Mouse (Mus musculus) kidney, adult 2 months (tissue): Measurements from ENCODE around the gene Cldn14. TPM values are rescaled to one million over a fixed set of nuclear protein-coding genes. Genes with fewer than 3 reads are reported as not detected.

ENCODE experiments used
- DNase-seq: peaks from one replicate; pipeline ENCODE4 v3.0.0; 2021
- H3K27ac ChIP-seq: fragments of 200-500 bp; 2 replicates; pipeline ENCODE4 v1.5.1; 2012; ENCODE audit warnings: low read depth, low read length, control low read depth, inconsistent platforms; ENCODE audit not compliant: insufficient read depth
- H3K27me3 ChIP-seq: fragments of 200-500 bp; replicated peaks from 2 replicates; pipeline ENCODE4 v1.6.1; 2012; ENCODE audit warnings: mild to moderate bottlenecking, moderate library complexity, low read length, inconsistent platforms; ENCODE audit not compliant: control insufficient read depth, insufficient read depth
- H3K36me3 ChIP-seq: fragments of 200-500 bp; 2 replicates; pipeline ENCODE4 v1.6.1; 2012; ENCODE audit warnings: mild to moderate bottlenecking, moderate library complexity, low read length, inconsistent platforms; ENCODE audit not compliant: control insufficient read depth, insufficient read depth
- H3K4me1 ChIP-seq: fragments of 200-500 bp; 2 replicates; pipeline ENCODE4 v1.6.1; 2011; ENCODE audit warnings: low read length; ENCODE audit not compliant: control insufficient read depth, insufficient read depth
- H3K4me3 ChIP-seq: fragments of 200-500 bp; 2 replicates; pipeline ENCODE4 v1.5.1; 2011; ENCODE audit warnings: mild to moderate bottlenecking, low read depth, low read length, control low read depth; ENCODE audit not compliant: insufficient read depth
- CTCF ChIP-seq: fragments of 200-500 bp; conservative IDR thresholded peaks from 2 replicates; pipeline ENCODE4 v1.5.1; 2011; ENCODE audit warnings: low read depth, mild to moderate bottlenecking, control low read depth, low read length, moderate library complexity, mixed read lengths; ENCODE audit not compliant: insufficient read depth, insufficient read length
- POLR2A ChIP-seq: fragments of 200-500 bp; IDR thresholded peaks from one replicate; pipeline ENCODE4 v1.6.1; 2011; ENCODE audit warnings: low read depth, low read length, control low read depth
- WGBS: fragments of 180-500 bp; shearing (Covaris S2); methylation state at CpG from one replicate; pipeline ENCODE4 v1.1.7; 2018; 5-methylcytosine and 5-hydroxymethylcytosine counted together
- polyA plus RNA-seq: library from polyadenylated mRNA; depleted of rRNA; stranded (reverse); fragments of >200 nt; gene quantifications from 2 replicates; pipeline ENCODE4 v1.2.3, GENCODE M21; 2012

Cldn14 gene
- polyA plus RNA-seq, 1 experiment = 0.38 TPM

DNA sequence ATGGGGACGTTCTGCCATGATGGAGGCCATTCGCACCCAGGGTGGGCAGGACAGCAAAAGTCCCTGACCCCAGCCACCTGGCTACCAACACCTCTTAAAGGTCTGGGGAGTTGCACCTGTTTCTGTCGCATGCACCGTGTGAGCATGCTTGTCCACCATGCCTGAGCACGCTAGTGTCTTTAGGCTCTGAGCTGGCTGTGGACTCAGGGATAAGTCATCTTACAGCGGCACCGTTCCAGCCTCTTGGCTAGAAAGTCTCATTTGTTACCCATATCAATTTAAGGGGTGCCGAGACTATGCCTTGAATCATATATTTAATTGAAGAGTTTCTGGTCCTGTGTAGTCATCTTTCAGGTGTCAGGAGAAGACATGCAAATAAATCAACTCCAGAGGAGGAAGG lies 40.7 kb downstream of the Cldn14 start:
- WGBS = 91% methylated on average over 8 of the region's 8 CpGs
- H3K4me1 ChIP-seq = no peaks in the 10 kb centered on the region
- no peaks in the 10 kb centered on the region for H3K27me3 ChIP-seq
- H3K36me3 ChIP-seq = no peaks in the 10 kb centered on the region
- no peak overlapping the region for H3K4me3 ChIP-seq
- H3K27ac ChIP-seq = no peak overlapping the region
- TF ChIP-seq CTCF (no peak), POLR2A (no peak)
- no peak for DNase-seq

DNA sequence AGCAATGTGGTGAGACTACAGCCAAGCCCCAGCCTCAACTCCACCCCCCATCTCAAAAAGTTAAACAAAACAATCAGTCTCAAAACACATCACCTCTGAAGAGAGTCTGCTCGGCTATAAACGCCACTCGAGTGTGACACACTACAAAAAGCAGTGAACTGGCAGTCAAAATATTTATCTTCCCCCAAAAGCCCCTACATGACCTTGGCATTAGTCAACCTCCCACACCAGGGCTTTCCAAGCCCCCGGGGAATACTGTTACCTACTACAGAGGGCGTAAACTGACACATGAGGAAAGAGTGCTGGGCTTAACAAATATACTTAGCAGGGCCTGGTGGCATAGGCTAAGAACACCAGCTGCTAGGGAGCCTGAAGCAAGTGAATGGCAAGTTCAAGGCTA lies 46.4 kb downstream of the Cldn14 start:
- Histone ChIP-seq H3K4me3 (no peak overlapping the region), H3K27me3 (no peaks in the 10 kb centered on the region), H3K36me3 (no peaks in the 10 kb centered on the region), H3K27ac (no peak overlapping the region), H3K4me1 (no peaks in the 10 kb centered on the region)
- no peak for TF ChIP-seq POLR2A
- no peak for TF ChIP-seq CTCF
- 45% methylated on average over 5 of the region's 5 CpGs for WGBS
- peak; percentile 4 for DNase-seq

DNA sequence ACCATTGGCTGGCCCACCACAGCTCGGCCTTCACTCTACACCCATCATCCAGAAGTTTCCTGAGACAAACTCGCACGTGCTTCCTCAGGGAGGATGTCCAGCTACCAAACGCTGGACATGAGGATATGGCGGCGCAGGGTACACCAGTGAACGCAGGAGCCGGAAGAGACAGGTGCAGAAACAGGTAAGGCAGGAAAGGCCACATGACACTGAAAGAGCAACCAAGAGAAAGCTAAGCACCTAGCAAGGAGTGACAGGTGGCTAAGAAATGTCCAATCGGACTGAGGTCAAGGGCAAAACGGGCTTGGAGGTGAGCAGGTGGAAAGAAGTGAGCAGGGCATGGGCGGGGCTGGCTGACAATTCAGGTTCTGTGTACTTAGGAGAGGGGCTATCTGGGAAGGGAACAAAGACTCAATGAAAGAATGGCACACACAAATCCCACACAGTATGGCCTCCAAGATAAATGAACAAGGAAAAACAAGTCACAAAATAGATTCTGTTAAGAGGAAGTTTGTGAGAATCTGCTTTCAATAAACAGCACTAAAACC lies 47.5 kb downstream of the Cldn14 start:
- no peak overlapping the region for H3K27ac ChIP-seq
- no peak overlapping the region for H3K4me3 ChIP-seq
- 86% methylated on average over 11 of the region's 11 CpGs for WGBS
- H3K4me1 ChIP-seq = no peaks in the 10 kb centered on the region
- H3K36me3 ChIP-seq = no peaks in the 10 kb centered on the region
- no peak for TF ChIP-seq CTCF
- no peak for TF ChIP-seq POLR2A
- no peaks in the 10 kb centered on the region for H3K27me3 ChIP-seq
- DNase-seq = no peak

DNA sequence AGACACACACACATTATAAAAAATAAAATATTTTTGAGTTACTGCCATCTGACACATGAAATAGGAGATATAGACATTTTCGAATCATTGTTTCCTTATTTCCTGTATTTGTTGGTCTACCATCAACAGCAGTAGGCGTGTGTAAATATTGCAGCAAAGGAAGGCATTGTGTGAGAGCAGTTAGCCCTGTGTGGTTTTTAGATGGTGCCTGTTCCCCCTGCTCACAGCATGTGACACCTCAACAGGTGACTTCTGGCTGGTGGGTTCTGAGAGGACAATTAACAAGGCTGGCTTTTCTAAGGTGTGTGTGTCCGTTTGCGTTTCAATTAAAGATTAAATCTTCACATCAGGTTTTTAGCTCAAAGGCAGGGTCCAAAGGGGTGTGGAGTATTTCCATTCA lies 48.1 kb downstream of the Cldn14 start:
- no peaks in the 10 kb centered on the region for H3K4me1 ChIP-seq
- 81% methylated on average over 4 of the region's 4 CpGs for WGBS
- TF ChIP-seq CTCF = no peak
- TF ChIP-seq POLR2A = no peak
- H3K36me3 ChIP-seq = no peaks in the 10 kb centered on the region
- H3K4me3 ChIP-seq = no peak overlapping the region
- DNase-seq = no peak
- no peak overlapping the region for H3K27ac ChIP-seq
- no peaks in the 10 kb centered on the region for H3K27me3 ChIP-seq

DNA sequence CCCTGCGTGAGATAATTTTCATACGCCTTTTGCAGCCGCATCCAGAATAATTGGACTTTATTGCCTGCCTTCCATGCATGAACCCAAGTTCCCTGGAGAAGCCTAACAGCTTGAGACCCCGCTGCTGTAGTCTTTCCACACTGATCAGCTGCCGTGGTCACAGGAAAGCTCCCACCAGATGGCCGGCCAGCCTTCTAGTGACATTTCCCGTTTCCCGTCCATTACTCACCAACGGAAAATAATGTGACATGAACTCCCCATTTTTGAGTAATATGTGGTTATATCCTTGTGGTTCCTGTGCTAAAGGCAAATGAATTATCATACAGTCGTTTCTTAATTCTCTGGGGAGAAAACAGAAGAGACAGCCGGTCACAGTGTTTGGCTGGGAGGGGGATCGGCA lies 51.2 kb downstream of the Cldn14 start:
- Histone ChIP-seq H3K27me3 (no peaks in the 10 kb centered on the region), H3K27ac (no peak overlapping the region), H3K4me1 (no peaks in the 10 kb centered on the region), H3K4me3 (no peak overlapping the region), H3K36me3 (no peaks in the 10 kb centered on the region)
- DNase-seq = peak; percentile 7
- no peak for TF ChIP-seq POLR2A
- TF ChIP-seq CTCF = no peak
- WGBS = 37% methylated on average over 12 of the region's 12 CpGs

DNA sequence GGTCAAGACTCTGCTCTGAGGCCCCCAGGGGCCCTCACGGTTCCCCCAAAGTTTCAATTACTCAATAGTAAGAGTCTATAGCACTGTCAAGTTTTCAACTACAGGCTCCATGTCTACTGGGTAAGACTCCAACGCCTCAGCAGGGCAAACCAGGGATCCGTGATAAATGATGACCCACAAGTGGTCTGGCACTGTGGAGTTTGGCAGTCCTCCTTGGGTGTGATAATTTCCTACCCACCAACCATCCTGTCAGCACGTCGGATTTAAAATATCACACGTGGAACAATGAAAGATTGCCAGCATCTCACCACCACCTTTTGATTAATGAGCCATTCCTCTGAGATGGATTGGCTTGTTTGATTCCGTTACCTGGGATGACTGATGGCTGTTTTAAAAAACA lies 51.7 kb downstream of the Cldn14 start:
- Histone ChIP-seq H3K27me3 (no peaks in the 10 kb centered on the region), H3K4me3 (no peak overlapping the region), H3K36me3 (no peaks in the 10 kb centered on the region), H3K27ac (no peak overlapping the region), H3K4me1 (no peaks in the 10 kb centered on the region)
- TF ChIP-seq POLR2A (no peak), CTCF (no peak)
- no peak for DNase-seq
- 56% methylated on average over 7 of the region's 7 CpGs for WGBS

DNA sequence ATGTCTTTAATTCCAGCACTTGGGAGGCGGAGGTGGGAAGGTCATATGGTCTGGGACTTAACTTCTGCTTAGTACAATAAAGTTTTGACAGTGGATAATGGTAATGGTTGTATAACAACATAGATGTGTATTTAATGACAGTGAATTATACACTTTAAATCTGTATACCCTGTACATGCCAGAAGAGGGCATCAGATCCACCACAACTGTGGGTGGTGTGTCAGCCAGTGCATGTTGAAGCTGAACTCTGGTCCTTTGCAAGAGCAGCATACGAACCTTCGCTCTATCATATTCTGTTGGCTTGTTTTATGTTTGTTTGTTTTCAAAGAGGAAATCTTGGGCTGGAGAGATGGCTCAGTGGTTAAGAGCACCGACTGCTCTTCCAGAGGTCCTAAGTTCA lies 61.2 kb downstream of the Cldn14 start:
- TF ChIP-seq CTCF (0 out of 2 replicates have a peak, but pooled peaks have one; percentile 4), POLR2A (no peak)
- Histone ChIP-seq H3K27ac (no peak overlapping the region), H3K27me3 (no peaks in the 10 kb centered on the region), H3K4me3 (no peak overlapping the region), H3K4me1 (no peaks in the 10 kb centered on the region), H3K36me3 (no peaks in the 10 kb centered on the region)
- 86% methylated on average over 4 of the region's 4 CpGs for WGBS
- no peak for DNase-seq
